Mouse (Mus musculus): ENCODE data around the gene N4bp2.
"Not testable (repeated sequence)": the region's sequence is repeated elsewhere in the genome, so short reads cannot be mapped to it uniquely, and the experiment has no call there.

N4bp2 gene

DNA sequence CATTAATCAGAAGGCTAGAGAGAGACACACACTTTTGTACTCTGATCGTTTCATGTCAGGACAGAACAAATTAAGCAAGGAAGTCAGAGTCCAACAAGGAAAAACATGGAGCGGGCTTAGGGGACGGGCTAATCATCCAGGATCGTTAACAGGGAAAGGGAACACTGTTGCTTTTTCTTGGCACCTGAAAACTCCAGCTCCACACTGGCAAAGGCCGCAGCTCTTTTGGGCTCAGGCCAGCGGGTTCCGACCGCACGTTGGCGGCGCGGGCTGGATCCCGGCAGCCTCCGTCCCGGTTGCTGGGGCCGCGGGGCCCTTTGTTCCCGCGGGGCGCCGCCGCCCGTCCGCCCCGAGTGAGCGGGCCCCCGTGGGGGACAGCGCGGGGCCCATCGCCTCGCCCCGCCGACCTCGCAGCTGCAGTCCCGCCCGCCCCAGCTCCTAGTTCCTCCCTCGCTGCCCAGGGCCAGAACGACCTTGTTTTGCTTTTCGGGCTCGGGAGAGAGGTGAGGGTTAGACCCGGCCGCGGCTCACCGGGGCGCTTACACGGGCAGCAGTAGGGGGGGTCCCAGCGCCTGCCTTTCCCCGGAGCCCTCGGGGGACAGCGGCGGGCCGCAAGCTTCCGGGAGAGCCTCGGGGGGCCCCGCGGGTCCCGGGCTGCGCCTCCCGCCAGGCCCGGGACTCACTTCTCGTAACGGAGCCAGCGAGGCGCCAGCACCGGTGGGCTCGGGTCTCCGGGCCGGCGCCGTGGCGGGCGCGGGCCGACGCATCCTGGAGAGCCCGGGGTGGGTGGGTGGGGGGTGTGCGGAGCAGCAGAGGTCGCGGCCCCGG is at the start of gene N4bp2:
Gene N4bp2 (plus strand): TSS at position 434 of the 828 bp plus-strand sequence.
- peak; percentile 61 for DNase-seq (ENCODE audit: low spot score)

DNA sequence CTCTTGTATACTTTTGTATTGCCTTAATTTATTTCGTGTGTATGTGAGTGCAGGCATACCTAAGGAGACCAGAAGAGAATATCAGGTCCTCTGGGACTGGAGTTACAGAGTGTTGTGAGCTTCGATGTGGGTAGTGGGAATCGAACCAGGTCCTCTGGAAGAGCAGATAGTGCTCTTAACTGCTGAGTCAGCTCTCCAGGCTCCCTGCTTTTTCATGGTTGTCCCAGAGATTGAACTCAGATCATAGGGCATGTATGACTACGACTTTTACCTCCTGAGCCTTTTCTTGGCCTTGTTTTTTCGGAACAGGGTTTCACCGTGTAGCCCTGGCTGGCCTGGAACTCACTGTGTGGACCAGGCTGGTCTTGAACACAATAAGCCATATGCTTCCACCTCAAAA is 48.2 kb upstream of the N4bp2 start:
- no peak for DNase-seq (ENCODE audit: low spot score)

DNA sequence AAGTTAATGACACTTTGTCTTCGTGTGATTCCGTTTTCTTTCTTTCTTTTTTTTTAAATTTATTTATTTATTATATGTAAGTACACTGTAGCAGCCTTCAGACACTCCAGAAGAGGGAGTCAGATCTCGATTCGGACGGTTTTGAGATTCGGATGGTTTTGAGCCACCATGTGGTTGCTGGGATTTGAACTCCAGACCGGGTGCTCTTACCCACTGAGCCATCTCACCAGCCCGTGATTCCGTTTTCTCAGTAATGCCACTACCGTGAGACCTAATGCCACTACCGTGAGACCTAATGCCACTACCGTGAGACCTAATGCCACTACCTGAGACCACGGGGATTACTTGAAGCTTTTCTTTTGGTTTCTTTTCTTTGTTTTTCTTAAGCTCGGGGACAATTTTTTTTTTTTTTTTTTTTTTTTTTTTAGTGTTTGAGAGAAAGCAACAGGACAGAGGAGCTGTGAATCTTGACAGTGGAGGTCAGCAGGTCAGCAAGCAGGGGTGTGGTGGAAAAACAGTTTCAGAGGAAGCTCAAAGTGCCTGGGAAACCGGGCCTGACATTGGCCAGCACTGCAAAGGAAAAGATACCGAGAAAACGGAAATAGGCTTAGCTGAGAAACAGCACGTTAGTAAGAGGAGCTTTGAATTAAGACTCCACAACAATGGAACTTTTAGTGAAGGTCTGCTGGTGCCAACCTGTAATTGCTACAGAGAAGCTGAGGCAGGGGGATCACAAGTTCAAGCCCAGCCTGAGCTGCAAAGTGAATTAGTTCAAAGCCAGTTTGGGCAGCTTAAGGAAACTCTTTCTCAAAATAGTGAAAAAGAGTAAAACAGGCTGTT is 46.0 kb upstream of the N4bp2 start:
- DNase-seq (ENCODE audit: low spot score): no peak

DNA sequence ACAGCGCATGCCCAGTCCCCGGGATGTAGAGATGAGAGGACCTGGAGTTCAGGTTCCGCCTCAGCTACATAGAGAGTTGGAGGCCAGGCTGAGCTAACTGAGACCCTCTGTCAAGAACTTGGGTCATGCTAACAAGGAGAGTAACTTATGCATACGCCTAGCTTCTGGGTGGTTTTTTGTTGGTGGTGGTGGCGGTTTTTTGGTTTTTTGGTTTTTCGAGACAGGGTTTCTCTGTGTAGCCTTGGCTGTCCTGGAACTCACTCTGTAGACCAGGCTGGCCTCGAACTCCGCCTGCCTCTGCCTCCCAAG is 45.5 kb upstream of the N4bp2 start:
- not testable (repeated sequence) for DNase-seq (ENCODE audit: low spot score)

DNA sequence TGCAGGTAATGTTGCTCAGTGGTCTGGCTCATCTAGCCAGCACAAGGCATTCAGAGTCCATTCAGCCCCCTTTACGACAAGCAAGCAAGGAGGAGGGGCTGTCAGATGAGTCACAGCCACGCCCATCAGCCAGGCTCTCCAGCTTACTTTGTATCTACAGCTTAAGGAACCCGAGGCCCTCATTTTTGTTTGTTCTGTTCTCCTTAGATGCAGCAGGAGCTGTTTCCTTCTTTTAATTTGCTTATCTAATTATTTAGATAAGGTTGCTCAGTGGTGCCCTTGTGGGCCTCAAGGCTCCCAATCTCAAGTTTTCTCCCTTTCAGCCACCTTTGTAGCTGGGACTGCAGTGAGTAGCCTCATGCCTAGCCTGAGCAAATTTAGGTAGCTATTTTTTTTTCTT is 45.0 kb upstream of the N4bp2 start:
- no peak for DNase-seq (ENCODE audit: low spot score)

DNA sequence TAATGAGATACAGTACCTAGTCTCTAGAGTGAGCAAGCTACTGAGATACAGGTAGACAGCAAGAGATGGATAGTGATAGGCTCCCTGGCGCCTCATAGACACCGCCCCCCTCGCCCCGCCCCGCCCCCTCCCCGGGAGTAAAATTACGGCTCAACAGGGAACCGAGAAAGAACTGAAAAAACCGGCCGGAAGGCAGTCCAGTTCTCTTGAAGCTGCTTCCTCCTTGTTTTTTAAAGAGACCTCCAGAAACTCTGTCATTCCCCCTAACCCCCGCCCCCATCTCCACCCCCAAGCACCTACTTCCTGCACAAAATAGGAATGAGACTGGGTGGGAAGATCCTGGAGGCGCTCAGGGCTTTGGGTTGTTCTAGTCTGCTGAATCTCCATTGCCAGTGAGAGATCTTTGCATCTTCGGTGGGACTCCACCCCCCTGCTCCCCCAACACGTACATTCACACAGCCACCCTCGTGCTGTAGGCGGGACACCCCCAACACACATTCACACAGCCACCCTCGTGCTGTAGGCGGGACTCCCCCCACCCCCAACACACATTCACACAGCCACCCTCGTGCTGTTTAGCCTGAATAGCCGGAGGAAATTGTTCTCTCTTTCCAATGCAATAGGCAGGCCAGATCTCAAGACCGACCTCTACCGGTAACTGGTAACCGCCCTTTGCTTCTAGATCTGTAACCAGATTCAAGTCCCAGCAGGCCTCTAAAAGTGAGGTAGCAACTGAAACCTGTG is 38.8 kb upstream of the N4bp2 start:
- DNase-seq (ENCODE audit: low spot score): peak; percentile 66

DNA sequence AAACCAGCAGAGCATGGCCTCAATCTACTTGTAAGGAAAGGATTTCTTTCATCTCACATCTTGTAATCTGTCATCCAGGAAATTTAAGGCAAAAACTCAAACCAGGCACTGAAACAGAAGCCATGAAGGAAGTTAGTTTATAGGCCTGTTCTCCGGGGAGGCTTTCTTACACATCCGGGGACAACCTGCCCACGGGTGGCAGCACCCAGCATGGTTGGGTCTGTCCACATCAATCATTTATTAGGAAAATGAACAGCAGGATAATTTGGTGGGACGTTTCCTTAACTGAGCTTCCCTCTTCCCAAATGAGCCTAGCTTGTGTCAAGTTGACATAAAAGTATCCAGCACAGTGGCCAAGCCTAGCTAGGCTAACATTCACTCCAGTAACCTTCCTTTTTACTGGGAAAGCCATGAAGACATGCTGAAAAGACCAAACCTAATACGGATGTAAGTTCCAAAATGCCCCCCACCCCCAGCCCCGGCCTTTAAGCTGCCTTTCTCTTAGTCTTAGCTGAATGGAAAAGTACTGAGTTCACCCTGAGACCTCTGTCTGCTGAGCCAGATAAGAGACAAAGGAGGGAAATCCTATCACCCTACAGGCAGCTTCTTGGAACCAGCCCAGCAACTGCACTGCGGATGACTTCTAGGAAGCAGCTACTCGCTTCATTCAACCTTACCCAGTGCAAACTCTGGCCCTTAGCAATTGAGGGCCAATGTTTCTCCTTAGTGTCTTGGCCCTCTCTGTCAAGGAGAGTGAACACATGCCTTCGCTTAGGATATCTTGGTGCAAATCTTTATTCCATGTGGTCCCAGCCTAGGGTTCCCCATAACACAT is 31.9 kb upstream of the N4bp2 start:
- DNase-seq (ENCODE audit: low spot score): peak; percentile 46

DNA sequence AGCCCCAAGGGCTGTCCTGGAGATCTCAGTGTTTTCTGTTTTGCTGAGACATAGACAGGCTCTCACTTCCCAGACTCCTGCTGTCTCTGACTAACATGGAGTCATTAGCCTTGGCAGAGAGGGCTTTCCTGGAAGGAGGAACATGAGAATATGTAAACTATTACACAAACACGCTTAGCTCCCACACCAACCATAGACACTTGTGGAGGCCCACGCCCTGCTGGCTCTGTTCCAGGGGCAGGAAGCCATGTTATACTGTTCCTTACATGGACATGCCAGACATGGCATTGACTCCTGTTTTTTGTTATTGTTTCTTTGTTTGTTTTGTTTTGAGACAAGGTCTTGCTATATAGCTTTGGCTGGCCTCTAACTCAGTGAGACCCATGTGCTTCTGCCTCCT is 27.7 kb upstream of the N4bp2 start:
- no peak for DNase-seq (ENCODE audit: low spot score)

DNA sequence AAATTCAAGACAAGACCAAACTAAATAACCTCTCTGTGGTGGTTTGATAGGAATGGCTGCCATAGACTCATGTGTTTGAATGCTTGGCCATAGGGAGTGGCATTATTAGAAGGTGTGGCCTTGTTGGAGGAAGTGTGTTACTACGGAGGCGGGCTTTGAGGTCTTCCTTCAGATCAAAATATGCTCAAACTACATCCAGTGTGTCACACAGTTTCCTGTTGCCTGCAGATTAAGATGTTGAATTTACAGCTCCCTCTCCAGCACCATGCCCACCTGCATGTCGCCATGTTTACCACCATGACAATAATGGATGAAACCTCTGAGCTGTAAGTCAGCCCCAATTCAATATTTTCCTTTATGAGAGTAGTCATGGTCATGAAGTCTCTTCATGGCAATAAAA is 24.0 kb upstream of the N4bp2 start:
- no peak for DNase-seq (ENCODE audit: low spot score)

DNA sequence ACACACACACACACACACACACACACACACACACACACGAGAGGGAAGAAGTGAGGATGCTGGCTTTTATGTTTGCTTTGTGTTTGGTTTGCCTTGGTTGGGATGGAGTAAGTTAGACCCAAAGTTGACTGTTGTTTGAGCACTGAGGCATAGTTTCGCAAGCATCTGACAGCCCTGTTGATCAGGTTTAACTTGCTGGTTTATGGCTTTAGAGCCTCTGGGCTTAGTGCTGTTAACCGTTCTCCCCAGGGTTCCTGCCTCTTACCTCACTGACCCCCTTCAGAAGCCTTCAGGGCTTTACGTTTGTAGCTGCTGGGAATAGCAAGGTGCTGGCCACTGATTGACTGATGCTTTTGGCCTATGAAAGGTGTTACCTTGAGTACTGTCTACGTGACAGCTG is 16.4 kb upstream of the N4bp2 start:
- DNase-seq (ENCODE audit: low spot score): no peak

DNA sequence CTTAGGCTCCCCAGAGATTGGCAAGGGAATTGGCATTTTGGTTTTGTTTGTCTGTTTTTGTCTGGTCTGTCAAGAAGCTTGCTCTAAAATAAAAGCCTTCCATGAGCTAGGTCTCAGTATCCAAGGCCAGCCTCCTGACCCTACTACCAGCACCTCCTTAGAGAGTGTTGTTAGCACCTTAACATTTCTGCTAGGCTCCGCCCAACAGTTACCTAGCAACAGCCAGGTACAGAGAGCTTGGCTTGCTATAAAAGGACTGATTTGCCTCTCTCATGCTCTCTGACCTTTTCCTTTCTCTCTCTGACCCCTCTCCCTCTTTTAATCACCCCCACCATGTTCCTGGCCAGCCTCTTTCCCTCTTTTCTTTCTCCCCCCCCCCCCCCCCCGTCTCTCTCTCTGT is 14.9 kb upstream of the N4bp2 start:
- DNase-seq (ENCODE audit: low spot score): no peak

DNA sequence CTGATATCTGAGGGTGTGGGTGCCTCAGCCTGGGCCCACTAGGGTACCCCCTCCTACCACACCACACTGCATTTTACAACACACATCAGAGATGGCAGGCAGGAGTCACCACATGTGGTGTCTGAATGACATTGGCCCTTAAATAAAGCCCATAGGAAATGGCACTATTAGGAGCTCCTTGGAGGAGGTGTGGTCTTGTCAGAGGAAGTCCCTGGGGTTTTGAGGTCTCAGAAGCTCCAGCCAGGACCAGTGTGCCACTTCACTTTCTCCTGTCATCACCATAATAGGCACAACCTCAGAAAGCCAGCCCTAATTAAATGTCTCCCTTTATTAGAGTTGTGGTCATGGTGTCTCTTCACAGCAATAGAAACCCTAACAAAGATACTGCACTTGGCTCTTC is 14.4 kb upstream of the N4bp2 start:
- no peak for DNase-seq (ENCODE audit: low spot score)

DNA sequence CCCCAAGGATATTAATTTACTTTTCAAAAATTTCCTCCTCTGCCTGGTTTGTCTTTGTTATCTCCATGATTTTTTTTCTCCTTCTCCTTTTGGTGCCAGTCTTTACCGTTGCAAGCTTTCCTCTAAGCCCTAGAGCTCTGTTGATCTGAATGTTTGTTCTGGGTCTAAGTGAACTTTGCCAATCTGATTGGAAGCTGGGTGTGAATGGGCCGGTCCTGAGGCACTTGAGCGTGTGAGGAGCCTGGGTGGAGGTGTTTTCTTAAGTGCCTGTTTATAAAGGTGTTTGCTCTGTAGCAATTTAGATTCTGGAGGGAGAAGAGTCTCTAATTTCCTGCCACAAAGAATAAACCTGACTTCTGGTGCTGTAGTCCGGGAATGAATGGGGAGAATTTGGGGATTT is 11.3 kb upstream of the N4bp2 start:
- no peak for DNase-seq (ENCODE audit: low spot score)

DNA sequence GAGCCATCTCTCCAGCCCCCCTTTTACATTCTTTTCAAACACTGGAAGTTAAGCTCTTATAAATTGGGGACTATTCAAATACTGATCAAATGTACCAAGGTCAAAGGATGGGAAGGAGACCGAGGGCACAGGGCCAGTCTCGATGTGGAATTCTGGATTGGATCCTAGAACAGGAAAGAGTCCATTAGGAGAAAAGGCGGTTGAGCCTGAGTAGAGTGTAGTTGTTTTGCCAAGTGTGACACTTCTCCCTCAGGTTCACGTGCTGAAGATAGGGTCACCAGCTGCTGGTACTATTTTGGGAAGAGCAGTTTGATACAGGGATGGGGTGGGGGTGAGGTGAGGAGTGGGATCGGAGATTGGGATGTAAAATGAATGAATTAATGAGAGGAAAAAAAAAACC is 7.5 kb upstream of the N4bp2 start:
- no peak for DNase-seq (ENCODE audit: low spot score)

DNA sequence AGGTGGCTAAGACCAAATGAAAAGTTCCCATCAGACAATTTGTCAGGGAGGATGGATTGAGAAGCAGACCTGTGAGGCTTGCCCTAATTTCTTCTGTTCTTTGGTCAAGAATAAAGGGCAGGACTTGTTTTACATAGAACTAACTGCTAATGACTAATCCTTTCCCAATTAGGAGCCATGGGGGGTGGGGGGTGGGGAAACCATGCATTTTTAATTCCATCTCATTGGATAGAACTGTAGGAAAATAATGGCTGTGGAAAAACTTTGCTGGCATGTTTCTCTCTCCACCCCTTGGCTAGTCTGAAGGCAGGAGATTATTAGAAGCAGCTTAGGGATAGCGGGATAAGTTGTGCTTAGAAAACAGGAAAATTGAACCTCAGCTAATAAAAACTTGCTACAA is 6.2 kb upstream of the N4bp2 start:
- no peak for DNase-seq (ENCODE audit: low spot score)

DNA sequence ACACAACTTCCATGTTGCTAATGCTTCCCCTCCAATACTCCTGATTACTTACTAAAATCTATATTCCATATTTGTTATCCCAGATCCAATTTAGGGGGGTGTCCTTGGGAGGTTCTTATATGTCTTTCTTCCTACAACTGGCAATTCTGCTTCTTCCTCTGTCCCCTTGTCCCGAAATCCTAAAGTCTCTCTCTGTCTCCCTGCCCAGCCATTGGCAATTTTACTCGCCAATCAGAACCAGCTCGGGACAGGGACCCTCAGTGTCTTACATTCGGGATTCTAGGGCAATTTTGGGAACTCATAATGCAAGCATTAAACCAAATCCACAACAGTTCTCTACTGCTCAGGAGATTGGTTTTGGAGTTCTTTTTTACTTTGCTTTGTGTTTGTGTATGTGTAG is 3.3 kb upstream of the N4bp2 start:
- no peak for DNase-seq (ENCODE audit: low spot score)

DNA sequence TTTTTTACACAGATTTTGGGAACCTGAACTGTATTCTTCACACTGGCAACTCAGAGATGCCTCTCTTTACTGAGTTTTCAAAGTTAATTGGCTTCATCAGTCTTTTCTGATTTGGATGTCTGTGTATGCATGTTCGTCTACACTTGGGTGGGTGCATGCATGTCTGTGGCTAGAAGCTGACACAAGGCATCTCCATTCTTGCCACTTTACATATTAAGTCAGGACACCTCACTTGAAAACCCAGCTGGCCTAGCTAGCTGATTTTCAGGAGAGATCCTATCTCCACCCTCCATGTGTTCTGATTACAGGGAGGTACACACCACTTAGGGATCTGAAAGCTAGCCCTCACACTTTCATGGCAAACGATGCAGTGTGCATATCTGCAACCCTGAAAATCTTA is 2.7 kb upstream of the N4bp2 start:
- DNase-seq (ENCODE audit: low spot score): no peak

DNA sequence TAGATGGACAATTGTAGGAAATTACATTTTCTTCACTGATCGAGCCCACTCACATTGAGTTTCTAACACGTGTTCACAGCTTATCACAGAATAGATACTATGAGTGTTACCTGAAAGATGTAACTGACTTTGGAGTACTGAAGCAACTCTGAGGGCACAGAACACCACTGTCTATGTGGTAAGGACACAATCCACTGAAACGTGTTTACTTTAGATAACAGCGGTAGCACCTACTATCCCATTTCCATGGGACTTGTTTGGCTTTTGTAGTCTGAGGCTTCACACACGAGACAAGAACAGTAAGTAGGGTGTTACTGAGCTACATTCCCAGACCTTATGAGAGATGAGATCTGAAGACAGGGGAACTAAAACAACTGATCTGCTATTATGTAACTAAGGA is 2.3 kb upstream of the N4bp2 start:
- no peak for DNase-seq (ENCODE audit: low spot score)

DNA sequence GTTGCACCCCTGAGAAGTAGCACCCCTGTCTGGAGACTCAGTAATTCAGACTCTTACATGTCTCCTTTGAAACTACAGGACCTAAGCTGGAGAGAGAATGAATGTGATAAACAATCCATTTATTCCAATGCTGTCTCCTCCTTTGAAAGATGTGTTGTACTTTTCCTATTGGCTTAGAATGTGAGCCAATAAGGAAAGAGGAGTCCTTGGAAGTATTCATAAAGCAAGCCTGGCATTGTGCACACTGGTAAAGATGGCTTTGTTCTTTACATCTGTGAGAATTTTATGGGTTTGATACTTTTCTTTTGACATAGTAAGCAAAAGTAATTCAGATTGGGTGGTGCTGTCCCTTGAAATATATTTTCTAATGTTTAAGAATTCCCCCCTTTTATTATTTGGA is 1.4 kb upstream of the N4bp2 start:
- DNase-seq (ENCODE audit: low spot score): no peak

DNA sequence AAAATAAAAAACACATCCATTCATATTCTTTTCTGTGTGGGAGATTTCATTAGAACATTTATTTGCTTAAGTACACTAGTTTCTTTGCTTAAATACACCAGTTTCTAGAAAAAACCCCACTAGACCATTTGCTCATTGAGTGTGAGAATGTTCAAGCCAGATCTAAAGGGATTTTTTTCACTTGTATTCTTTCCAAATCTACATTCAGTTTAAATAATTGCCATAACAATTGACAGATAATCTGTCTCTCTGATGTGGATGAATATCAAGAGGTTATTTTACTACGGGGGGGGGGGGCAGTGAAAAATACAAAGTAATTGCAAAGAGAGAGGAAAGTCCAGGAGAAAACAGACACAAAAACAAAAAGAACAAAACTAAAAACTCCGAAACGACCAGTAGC is 635 bp upstream of the N4bp2 start:
- DNase-seq (ENCODE audit: low spot score): no peak

DNA sequence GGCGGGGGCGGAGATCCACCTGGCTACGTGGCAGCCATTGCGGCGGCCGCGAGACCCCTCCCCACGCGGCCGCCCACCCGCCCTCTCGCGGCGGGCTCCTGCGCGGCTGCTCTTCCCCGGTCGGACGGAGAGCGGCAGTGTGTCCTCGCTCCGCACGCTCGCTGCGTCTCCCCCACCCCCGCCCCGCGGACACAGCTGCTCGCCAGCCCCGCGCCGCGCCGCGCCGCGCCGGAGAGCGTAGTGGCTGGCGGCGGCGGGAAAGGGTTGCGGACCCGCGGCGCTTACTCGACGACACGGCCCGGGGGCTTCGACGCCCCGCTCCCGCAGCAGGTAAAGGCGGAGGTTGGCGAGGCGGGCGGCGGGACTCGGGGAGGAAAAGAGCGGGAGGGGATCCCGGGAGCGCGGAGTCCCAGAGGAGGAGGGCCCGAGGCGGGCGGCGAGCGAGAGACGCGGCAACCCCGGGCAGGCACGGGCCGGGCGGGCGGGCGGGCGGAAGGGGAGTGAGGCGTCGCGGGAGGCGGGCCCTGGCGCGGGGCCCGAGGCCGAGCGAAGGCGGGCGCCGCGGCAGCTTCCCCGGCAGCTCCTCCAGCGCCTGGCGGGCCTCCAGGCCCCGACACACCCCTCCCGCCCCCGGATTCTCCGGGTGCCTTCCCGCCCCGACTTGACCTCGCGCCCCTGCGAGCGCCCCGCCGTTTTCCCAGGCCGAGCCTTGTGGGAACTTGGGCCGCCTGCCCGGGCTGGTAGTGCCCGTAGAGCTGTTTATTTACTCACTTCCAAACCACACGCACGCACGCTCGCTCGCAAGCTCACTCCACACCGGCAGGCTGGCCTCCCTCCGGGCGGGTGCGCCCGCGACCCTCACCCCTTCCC is 830 bp downstream of the N4bp2 start:
- DNase-seq (ENCODE audit: low spot score): peak; percentile 69

All from spleen, adult 12 weeks (tissue).